Mouse (Mus musculus) ovary, postnatal 36 days (tissue): ENCODE measurements around the gene Cyth3.

ENCODE experiments used
- DNase-seq: peaks from one replicate; pipeline ENCODE4 v3.0.0; 2022; ENCODE audit warnings: low spot score, mixed read lengths

Cyth3 gene

DNA sequence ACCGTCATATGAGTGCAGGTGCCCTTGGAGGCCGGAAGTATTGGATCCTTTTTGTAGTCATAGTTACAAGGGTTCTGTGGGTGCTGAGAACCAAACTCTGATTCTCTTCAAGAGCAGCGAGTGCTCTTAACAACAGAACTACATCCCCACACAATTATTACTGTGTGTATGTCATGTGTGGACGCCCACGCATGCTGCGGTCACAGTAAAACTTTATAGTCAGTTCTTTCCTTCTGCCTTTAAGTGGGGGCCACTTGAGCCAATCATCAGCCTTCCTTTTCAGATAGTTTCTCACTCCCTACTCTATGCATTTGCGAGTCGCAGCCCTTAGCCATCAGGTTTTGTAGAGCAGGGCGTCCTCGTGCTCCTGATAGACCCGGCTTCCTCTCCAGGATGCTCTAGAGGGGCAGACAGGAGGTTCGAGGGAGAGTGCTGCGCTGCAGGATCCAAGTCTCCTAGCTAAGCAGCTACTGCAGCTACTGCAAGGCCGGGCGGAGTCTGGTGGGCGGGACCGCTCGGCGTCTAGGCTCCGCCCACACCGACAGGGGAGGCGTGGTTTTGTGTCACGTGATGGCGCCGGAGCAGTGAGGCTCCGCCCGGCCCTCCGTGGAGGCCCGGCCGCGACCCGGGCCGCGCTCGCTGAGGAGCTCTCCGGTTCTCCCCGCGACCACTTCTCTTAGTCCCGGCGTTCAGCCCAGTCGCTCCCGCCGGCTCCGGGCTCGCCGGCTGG, at the start of gene Cyth3:
Cyth3 (plus strand) TSS at position 555 of the 730 bp plus-strand sequence.
- DNase-seq: peak; percentile 98

DNA sequence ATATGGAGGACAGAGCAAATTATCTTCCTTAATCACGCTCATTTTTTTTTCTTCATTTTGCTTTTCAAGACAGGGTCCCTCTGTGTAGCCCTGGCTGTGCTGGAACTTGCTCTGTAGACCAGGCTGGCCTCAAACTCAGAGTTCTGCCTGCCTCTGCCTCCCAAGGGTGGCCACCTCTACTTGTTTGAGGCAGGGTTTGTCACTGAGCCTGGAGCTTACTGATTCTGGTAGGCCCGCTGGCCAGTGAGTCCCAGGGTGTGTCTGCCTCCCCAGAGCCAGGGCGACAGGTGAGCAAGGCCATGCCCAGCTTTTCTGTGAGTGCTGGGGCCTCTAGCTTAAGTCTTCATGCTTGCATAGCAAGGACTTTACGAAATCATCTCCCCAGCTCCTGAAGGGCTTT, 49.2 kb upstream of the Cyth3 start:
- no peak for DNase-seq

DNA sequence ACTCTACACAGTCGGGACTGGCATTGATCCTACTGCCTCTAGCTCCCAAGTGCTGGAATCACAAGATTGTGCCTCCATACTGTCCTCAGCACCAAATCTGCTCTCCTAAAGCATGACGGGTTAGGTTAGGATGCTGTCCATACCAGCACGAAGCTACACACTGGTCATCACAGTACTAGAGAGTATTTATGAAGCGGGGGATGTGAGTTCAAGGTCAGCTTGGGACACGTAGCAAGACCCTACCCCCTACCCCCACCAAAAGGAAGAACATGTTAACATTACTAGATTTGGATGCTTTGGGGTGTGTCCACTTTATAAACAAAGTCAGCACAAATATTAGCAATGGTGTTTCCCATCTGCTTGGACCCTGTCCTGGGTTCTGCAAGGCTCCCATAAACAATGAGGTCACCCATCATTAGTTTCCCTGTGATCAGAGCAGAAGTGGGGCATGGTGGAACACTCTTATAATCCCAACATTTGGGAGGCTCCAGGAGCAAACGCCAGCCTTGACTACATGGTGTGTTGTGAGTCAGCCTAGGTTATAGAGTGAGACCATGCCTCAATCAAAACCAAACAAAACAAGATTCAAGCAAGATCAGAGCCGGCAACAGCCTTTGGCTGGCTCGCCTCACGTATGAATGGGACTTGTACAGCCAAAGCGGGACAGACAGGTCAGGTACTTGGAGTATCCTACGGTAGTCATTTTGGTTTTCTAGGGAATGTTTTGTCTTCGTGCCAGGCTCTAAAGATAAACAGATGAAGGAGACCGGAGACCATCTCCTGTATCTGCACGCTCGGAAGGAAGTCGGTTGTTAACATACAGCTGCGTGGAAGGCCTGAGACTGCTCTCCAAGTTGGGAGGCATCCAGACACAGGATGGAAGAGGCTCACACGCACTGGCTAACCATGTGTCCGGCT, 47.7 kb upstream of the Cyth3 start:
- no peak for DNase-seq

DNA sequence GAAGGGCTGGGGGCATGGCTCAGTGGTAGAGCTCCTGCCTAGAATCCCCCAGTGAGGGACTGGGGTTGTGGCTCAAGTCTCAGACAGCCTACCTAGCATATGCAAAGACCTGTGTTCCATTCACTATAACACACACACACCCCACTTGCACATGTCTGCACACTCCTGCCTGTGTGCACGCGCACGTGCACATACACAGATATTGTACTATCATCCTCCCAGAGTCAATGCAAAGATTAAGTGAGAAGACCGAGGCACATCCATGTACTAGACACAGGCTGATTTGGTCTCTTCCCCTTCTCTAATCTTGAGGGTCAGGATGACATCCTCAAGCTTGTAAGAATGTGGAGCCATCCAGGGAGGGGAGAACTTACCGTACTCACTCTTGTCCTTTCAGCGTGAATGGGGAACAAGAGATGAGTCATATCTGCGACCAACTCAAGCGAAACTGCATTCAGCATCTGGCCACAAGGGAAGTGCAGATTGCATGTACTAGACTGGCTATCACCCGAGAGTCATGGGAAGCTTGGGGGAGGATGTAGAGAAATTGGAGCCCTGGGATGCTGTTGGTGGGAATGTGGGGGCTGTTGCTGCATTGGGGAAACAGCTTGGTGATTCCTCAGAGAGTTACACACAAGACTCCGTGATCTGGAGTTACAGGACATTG, 42.6 kb upstream of the Cyth3 start:
- no peak for DNase-seq

DNA sequence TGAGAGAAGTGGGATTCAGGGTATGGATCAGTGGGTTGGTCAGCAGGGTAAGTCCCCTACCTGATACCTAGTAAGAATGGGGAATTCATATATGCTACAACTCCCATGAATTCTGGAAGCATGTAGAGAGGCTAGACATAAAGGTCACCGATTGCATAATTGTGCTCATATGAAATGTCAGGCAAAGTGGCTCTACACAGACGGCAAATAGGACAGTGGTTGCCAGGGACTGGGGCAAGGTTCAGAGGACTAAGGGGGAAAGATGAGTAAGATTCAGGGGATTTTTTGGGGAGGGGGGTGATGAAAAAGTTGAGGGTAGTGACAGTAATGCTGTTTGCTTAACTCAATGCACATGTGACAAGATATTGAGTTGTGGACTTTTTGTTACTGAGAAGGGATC, 41.3 kb upstream of the Cyth3 start:
- no peak for DNase-seq

GRCm38 (mm10) chr5:143581874-143582273, 40.4 kb upstream of the Cyth3 start:
- DNase-seq: no peak

GRCm38 (mm10) chr5:143583081-143583480, 39.2 kb upstream of the Cyth3 start:
- DNase-seq: no peak

GRCm38 (mm10) chr5:143584982-143585381, 37.3 kb upstream of the Cyth3 start:
- no peak for DNase-seq

DNA sequence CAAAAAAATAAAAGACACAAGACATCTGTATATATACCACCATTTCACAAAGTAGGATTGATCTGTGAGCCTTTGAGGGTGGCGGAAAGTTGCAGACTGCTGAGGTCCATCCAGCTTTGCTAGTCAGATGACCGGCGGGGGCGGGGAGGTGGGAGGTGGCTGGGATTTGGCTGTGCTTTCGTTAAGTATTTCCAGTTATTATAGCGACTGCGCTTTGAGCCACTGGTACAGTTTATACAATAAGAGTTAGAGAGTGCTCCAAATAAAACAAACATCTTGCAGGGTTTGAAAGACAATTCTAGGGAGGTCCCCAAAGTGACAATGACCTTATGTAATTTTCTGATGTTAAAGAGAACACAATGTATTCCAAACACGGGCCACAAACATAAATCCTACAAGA, 35.9 kb upstream of the Cyth3 start:
- DNase-seq: no peak

GRCm38 (mm10) chr5:143589108-143589507, 33.1 kb upstream of the Cyth3 start:
- DNase-seq: no peak

DNA sequence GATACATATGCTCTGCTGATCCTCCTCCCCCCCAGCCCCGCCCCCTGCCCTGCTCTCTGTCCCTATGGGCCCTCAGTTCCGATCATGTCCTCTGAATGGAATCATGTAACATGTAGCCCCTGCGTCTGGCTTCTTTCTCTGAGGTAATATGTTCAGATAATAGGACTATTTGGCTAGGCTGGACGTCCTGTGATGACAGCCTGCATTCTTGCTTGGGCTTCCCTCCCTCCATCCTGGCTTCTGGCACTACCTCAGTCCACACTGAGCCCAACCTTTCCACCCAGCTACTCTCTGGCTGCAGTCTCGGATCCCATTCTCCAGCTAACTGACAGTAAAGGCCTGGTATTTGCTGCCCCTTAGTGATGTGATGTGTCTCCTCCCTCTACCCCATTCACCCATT, 29.3 kb upstream of the Cyth3 start:
- DNase-seq: no peak

- no peak for DNase-seq
Observed at GRCm38 (mm10) chr5:143593563-143594146, 28.6 kb upstream of the Cyth3 start.

DNA sequence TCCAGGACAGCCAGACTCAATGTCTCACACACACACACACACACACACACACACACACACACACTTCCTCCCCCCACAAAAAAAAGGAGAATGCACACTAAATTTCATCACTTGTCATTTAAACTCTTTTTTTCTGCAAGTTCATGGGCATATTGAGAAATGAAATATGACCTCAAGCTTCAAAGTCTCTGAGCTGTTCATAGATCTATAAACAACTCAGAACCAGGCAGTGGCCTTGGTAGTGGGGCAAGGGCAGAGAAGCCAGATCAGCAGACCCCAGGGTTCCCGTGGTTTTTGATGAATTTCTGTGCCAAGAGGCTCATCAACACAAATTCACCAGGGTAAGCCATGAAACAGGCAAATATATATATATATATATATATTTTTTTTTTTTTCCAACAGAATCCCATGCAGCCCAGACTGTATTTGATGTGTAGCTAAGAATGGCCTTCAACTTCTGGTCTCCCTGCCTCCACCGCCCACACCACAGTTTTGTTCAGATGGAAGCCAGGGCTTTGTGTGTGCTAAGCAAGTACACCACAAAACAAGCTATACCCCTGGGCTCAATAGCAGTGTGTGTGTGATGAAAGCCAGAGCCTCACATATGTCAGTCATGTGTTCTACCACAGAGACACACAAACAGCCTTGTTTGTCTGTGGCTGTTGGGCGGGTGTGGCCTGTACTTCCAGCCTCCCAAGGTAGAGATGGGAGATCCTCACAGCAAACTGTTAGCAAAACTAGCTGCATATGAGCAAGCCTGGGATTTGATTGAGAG, 27.8 kb upstream of the Cyth3 start:
- DNase-seq: no peak

DNA sequence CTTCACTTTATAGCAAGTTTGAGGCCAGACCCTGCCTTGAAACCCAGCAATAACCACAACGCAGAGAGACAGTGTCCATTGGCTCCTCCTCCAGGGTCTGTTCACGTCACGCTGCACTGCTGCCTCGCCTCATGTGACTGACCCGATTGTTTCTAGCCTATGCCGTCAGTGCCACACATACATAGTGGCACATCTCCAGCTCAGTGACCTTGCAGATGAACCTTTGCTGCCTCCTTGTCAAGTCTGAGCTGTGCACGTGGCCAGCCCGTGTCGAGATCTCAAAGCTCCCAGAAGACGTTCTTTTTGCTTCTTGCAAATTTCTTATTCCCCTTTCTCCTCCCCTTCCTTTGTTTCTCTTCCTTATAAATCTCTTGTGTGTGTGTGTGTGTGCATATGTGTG, 20.2 kb upstream of the Cyth3 start:
- no peak for DNase-seq

DNA sequence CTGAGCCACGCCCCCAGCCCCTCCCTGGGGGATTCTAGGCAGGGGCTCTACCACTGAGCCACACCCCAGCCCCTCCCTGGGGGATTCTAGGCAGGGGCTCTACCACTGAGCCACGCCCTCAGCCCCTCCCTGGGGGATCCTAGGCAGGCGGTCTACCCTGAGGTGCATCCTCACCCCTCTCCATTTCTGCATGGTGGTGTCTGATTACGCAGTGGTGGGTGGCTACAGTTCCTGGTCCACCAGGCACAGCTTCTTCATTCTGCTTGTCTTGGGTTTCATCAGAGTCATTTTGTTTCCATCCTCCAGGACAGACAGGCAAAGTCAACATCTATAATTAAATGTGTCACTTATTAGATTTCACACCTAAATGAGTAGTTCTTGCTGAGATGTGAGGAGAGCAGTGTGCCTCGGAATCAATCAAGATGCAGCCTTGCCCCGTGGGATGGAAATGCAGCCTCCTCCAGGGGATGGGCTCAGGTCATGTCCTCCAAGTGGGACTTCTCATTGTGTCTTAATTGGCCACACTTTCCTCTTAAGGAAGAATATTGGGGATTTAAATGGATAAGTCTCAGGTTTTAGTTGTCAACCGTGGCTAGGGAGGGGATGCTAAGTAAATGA, 18.0 kb upstream of the Cyth3 start:
- no peak for DNase-seq

GRCm38 (mm10) chr5:143606756-143607155, 15.5 kb upstream of the Cyth3 start:
- DNase-seq: no peak

GRCm38 (mm10) chr5:143608175-143608574, 14.1 kb upstream of the Cyth3 start:
- DNase-seq: no peak

GRCm38 (mm10) chr5:143611954-143612353, 10.3 kb upstream of the Cyth3 start:
- DNase-seq: no peak

DNA sequence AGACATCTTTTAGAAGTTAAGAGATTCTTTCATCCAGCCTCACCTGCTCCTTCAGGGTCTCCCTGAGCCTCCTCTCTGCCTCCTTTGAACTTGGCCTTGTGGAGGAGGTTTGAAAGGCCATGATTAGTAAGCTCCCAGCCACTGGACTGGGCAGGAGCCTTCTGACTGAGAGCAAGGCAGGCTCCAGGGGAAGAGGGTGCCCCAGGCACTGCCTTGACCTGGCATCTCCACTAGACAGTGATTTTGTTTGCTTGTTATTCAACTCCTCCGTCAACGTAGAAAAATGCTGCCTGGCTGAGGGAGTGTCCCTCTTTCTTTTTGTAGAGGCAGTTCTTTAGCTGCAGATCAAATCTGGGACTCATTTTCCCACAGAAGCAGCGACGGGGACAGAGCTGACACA, 9.0 kb upstream of the Cyth3 start:
- DNase-seq: no peak

DNA sequence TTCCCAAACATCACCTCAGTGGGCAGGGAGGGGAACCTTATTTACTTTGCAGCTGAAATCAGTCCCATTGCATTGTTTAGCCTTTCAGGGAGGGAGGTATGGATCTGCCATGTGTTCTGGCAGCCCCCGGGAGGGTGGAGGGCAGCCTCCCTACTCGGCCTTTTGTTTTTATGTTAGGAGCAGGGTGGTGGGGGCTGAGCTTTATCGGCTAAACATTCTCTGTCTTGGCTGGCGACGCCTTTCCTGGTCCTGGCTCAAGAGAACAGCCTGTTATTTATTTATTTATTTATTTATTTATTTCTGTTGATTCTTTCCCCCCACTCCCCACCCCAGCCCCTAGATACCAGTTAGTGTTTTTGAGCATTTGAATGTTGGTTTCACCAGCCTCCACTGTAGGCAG, 7.7 kb upstream of the Cyth3 start:
- DNase-seq: no peak

GRCm38 (mm10) chr5:143615353-143615752, 6.9 kb upstream of the Cyth3 start:
- DNase-seq: no peak
